Mouse (Mus musculus) heart, adult 11 months (tissue): ENCODE measurements around the gene Serpina3k.
"Not testable (repeated sequence)": the region's sequence is repeated elsewhere in the genome, so short reads cannot be mapped to it uniquely, and the experiment has no call there.

Experiments used
- DNase-seq: peaks from one replicate; pipeline ENCODE4 v3.0.0; 2022

Gene Serpina3k

DNA sequence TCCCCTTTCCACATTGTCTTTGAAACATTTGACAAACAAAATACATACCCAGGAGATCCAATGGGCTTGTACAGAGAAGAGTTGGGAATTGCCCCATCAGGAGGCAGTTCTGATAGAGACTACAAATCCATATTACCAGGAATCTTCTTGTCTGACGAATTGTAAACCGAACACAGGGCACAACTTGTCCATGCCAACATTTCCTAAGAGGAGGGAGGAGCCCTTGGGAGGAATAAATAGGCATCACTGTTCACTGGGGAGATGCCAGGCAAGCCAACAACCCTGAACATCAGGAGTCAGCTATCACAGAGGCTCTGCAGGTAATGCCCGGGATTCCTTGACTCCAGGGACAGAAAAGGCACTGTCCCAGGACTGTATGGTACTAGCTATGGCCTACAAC, at the start of gene Serpina3k, which contains the start of gene Serpina3m:
Serpina3k (plus strand) TSS at position 261 of the 400 bp plus-strand sequence.
Serpina3m (plus strand) TSS at position 261 of the 400 bp plus-strand sequence.
- peak; percentile 51 for DNase-seq

DNA sequence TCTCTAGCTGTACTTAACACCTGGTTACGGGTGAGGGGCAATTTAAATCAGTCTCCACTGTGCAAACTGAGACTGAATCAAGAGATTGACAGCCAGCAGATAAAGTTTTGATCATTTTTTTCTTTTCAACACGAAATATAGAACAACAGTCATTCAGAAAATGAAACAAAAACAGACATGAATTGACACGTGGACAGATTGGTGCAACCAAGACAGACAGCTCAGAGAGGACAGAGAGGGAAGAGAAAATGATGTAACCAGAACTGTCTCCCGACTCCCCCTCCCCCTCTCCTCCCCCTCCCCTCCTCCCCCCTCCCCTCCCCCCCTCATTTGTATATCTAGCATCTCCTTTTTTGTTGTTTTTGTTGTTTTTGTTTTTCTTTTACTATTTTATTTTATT, 48.4 kb upstream of the Serpina3k start:
- no peak for DNase-seq

DNA sequence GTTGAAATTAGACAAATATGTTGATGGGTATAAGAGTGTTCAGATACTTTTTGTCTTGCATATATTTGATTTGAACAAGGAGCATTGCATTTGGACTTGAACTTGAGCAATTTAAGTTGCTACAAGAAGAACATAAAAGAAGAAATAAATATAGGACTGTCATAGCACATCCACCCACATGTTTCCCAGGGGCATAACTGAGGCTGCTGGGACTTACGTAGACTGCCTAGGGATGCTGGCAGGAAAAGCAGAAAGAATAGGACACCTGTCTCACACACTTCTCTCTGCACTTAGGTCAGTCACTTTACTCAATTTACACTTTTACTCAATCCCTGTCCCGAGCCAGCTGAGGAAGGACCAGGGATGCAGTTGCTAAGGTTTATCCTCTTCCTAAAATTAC, 44.3 kb upstream of the Serpina3k start:
- no peak for DNase-seq

DNA sequence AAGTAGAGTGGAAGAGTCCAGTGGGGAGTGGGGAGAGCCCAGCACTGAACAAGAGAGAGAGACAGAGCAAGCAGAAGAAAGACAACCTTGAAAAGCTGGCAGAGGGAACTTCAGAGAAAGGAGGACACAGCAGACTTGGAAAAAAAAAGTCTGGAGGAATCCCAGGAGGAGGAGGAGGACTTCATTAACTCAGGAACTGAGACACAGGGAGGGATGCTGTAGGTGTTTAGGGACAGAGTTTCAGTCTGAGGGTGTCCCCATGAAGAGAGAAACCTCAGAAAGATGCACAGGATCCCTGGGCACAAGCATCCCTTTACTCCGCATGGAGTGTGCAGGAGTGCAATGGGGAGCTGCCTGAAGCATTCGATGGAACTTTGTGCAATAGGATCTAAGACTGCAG, 40.2 kb upstream of the Serpina3k start:
- no peak for DNase-seq

DNA sequence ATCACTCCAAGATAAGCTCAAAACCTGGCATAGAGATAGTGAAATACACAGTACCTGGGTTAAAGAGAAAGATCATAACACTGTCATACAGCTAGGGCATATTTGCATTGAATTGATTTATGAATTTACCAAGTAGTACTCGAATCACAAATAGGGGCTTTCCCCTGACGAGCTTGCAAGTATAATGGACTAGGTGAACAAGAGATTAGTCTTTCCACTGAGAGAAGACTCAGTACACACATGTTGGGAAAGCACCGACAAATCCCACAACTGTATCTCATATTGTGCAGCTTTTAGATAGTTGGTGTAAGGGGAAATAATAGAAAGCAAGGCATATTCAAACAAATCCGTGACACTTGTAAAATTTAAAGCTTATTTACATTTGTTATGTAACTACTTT, 32.3 kb upstream of the Serpina3k start:
- no peak for DNase-seq

DNA sequence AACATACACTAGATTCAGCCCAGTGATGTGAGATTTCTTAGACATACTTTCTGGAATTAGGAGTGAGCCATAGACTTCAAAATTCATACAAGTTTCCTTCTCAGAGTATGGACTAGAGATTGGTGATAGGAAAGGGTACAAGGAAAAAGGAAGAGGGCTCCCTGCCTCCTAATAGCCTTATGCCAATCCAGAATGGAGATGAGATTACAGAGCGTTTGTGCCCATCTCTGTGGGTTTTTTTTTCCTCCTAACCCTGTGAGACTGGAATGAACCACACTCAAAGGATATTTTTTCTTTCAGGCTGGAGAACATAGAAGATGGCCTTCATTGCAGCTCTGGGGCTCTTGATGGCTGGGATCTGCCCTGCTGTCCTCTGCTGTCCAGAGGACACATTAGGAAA, 24.0 kb upstream of the Serpina3k start, which contains the start of gene Serpina3j:
Serpina3j (plus strand) TSS at position 301 of the 400 bp plus-strand sequence.
- no peak for DNase-seq

DNA sequence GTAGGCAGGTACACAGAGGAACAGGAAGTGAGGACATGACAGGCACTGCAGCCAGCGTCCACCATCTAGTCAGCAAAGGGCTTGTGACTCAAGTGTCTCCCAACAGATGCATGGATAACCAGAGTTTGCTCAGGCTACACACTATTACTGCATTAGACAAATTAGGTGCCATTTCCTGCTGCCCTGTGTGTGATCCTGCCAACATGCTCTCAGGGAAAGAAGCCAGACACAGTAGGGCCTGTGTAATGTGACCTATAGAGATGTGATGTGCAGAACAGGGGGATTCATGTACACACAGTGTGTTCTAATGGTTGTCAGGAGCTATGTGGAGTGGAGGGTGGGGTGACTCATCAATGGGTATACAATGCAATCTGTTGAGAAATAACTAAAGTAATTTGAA, 15.8 kb upstream of the Serpina3k start:
- DNase-seq = peak; percentile 24

DNA sequence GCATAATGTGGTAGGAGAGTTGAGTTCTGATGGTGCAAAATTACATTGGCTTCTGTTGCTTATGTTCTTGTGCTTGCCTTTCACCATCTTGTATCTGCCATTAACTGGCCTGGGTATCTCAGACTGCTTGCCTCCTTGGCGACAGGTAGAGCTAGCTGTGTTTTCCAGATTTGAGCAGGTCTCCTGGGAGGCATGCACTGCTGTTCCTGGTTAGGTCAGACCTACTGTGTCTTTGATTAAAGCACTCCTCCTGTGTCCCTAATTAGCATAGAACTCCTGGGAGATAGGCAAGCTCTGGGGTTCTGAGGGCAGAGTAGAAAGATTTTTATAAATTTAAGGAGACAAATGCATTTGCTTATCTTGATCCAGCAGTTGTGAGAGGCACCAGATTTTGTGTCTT, 6.6 kb upstream of the Serpina3k start:
- peak; percentile 54 for DNase-seq

DNA sequence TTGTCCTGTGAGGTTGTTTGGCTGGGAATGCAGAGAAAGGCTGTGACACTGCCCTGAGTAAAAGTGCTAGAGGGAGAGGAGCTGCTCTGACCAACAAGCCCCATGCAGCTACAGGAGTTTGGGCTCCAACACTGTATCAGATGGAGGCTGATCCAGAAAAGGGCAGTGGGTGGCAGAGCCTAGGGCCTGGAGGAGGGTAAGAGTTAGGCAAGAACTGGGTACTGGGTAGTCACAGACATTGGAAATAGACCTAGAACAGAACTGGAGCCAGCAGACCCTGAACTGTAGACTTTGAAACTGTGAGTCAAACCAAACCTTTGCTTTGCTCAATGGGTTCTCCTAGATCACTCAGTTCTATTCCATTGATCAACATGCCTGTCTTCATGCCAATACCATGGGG, 1.4 kb upstream of the Serpina3k start:
- not testable (repeated sequence) for DNase-seq

DNA sequence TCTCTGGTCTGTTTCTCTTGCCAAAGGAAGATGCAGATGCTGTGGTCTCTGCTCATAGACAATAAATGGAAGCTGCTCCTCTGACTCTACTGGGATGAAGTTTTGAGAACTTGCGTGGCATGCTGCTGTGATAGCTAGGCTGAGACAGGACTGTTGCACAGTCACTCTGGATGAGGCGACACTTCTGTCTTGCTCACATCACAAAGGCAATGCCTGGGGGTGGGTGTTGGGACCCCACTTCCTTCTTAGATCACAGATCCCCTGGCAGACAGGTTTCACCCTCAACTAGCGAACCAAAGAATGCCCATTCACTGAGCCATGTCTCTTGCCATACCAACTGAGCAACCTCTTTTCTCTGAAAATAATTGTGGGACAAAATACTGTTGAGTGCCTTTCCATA, 419 bp downstream of the Serpina3k start:
- DNase-seq = peak; percentile 40

DNA sequence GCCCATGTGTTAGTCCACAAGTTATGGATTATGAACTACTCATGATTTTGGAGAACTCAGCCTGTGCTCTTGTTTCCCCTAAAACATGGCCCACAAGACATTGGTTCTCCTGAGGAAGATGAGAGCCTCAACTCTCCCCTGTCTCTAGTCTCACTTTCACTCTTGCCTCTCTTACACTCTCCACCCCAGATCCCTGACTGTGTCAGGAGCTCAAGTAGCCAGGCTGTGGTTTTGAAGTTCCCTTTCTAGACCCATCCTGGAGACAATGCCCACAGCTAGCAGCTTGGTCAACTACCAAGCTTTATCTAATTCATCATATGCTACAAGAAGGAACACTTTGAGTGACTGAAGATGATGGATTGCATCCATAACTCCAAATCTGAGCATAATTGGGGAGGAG, 4.2 kb downstream of the Serpina3k start:
- peak; percentile 60 for DNase-seq

DNA sequence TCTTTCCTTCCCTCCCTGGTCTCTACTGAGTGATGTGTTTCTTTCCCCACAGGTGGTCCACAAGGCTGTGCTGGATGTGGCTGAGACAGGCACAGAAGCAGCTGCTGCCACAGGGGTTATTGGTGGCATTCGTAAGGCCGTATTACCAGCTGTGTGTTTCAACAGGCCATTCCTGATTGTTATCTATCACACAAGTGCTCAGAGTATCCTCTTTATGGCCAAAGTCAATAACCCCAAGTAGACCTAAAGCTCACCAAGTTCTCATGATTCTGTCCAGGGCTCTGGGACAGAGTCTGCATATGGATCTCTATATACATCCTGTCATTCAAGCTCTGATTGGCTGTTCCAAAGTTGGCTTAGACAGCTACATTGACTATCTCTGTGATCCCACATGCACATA, 6.9 kb downstream of the Serpina3k start:
- no peak for DNase-seq

DNA sequence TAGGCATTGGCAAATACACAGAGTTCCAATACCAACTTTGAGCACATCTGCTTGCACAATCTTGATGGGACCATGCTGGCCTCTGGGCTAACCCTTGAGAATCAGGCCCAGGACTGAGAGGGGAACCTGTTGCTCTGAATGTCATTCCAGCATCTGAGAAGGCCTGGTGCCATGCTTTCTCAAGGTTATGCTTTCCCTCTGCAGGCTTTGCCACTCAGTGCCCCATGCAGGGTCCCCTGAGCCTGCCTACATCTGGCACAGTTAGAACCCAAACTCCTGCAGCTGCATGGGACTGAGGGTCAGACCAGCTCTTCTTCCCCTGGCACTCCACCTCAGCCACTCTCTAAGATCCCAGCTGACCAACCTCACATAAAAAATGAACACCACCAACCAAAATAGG, 7.4 kb downstream of the Serpina3k start:
- DNase-seq = peak; percentile 58

DNA sequence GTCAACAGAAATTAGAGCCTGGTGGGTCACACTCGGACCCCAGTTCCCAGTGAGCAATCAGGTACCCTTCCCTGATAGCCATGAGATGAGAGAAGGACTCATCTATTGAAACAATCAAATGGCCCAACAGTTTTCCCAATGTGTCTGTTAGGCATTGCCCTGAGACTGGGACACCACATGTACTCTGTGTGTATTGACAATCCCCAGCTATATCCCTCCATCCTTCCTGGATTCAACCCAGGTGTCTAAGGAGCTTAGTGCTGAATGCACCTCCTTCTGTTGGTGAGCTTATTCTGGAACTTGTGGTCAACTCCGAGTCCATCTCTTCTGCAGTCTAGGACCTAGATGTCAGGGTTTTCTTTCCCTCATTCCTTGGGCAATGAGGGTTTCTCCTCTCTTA, 8.8 kb downstream of the Serpina3k start:
- DNase-seq = peak; percentile 78

DNA sequence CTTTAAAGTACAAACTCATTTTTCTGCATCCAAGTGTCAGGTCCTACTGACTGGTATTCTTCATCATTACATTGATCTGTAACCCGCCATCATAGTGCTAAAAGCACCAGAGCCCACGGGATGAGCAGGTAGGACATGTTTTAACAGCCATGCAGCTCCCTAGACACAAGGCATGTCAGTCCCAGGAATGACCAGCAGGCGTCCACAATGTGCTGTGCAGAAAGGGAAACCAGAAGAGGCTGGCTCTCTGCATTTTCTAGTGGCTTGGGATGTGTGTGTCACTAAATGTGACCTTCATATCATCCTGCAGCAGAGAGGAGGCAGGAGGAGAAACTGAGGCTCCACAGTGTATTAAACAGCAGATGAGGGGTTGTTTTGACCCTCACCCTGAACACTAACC, 13.5 kb downstream of the Serpina3k start:
- peak; percentile 88 for DNase-seq

DNA sequence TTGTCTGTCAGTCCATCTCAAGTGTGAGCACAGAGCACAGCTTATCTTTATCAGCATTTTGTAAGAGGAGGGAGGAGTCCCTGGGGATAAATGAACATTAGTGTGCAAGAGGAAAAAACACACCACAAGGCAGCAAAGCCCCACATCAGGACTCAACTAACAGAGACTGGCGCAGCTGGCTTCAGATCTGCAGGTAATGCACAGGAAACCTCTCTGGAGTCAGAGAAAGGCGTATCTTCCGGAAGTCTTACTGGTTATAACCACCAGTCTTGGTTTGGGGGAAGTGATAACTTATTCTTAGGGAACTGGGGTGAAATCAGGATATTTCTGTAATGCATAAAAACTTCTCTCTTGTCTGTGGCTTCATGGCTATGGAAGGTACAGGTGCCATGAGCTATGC, 17.7 kb downstream of the Serpina3k start:
- DNase-seq = peak; percentile 46

DNA sequence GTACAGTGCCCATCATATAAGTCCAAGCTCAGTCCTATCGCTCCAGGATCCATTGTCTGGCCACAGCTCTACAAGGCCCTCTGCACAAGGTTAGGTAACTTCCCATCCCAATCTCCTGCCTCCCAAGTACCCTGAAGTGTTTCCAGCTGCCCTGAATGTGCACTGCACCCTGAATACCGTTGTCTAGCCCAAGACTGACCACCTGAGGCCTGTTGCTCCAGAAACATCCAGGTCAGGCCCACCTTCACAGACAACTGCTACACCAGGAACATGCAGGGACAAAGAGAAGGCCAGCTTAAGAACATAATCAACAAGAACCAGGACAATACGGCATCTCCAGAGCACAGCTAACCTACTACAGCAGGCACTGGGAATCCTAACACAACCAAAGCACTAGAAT, 31.7 kb downstream of the Serpina3k start:
- DNase-seq = peak; percentile 83

DNA sequence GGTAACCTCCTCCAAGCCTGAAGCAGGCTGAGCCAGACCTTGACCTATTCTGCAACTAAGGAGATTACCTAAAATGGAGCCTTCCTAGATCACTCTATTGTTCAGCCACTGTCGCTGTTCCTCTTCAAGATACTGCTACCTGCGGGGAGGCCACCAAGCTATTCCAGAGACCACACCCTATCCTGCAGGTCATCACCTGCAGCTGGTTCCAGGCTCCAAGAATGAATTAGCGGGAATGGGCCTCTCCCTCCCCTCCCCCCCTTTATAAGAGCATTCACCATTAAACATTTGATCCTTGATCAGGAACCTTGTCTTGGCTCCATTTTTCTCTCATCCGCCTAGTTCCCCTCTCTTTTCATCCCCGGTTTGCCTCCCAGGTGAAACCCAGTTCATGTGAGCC, 38.9 kb downstream of the Serpina3k start:
- peak; percentile 34 for DNase-seq

DNA sequence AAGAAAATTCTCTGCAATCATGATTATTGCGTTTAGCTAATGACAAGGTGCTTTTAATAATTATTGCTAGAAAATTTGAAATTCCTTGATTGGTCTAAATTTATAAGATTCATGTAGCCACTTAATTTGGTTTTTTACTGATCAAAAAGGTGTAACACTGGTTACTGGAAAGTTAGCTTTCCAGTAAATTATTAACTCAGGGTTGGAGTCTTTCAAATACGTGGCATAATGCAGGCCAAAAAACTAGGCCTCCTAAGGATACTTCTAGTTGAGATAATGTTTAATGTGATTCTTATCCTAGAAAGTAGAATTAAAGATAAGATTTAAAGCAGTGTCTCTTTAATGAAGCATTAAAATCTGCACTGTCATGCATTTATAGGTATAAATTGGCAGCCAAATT, 40.1 kb downstream of the Serpina3k start:
- not testable (repeated sequence) for DNase-seq

DNA sequence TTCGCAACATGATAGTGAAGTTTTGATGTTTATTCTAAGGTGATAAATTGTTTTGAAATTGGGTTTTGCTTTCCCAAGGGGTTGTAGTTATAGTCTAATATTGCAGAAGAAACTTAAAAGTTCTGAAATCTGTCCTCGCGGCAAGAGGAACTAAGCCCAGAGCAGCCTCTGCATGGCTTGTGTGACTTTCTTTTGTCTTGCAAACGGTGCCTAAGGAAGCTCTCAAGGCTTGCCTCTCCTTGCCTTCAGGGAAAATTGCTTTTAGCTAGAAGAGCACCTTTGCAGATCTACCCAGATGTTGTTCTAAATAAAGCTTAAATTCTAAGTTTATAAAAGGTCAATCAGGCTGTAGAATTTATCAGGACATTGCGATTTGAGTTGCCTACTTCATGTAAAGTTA, 40.5 kb downstream of the Serpina3k start:
- peak; percentile 14 for DNase-seq

DNA sequence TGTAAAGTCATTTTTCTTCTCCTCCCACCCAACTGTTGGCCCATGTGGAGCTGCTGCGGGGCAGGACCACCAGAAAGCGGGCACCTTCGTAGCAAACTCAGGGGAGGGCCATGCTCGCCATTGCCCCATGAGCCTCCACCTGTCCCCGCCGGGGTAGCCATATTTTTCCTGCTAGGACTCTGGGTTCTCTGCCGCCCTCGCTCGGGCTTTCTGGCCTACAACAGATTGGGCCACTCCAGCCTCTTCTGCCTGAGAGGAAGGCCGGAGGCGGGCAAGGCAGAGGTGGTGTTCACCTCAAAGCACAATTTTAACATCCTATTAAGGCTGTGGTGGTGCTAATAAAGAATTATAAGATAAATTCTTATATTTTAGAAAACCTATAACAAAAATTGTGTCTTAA, 41.6 kb downstream of the Serpina3k start:
- DNase-seq = peak; percentile 55

DNA sequence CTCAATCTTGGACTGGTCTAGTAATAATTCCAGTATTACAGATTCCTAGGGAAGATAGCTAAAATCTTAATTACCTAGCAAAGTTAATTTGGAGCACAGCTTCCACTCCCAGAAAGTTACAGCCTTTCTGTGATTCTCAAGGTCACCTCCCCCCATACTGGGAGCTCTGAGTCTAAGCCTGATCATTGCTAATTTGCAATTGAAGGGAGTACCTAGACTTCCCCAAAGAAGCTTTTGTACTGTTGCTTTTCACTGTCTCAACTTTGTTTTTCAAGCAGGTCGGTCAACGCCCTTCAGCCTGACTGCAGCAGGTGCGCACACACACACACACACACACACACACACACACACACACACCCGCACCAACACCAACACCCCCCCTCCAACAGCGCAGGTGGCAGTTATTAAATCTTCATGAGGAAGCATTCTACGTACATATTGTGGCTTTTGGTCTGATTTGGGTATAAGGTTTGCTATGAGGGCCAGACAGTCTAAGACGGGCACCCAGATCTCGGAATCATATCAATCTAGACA, 42.9 kb downstream of the Serpina3k start:
- peak; percentile 19 for DNase-seq

DNA sequence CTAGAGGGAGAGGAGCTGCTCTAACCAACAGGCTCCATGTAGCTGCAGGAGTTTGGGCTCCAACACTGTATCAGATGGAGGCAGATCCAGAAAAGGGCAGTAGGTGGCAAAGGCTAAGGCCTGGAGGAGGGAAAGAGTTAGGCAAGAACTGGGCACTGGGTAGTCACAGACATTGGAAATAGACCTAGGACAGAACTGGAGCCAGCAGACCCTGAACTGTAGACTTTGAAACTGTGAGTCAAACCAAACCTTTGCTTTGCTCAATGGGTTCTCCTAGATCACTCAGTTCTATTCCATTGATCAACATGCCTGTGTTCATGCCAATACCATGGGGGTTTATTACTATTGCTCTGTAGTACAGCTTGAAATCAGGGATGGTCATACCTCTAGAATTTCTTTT, 47.7 kb downstream of the Serpina3k start:
- not testable (repeated sequence) for DNase-seq

DNA sequence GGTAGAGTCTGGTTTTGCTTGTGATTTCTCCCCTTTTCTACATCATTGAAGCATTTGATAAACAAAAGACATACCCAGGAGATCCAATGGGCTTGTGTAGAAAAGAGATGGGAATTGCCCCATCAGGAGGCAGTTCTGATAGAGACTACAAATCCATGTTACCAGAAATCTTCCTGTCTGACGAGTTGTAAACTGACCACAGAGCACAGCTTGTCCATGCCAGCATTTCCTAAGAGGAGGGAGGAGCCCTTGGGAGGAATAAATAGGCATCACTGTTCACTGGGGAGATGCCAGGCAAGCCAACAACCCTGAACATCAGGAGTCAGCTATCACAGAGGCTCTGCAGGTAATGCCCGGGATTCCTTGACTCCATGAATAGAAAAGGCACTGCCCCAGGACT, 48.6 kb downstream of the Serpina3k start:
- DNase-seq = peak; percentile 81

DNA sequence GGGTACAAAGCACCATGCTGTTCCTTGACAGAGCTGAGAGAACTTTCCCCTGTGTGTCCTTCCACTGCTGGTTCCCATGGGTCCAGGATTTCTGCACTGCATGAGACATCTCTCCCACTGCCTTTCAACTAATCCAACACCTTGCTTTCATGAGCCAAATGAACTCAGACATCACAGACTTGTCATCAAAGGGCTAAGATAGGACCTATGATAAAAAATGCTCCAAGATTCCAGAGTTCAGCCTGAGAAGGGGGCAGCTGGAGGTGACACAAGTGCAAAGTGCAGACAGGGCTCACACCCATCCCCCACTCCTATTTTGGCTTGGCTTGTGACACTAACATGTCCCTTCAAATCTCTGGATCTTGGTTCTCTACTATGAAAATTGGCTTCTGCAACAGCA, 50.2 kb downstream of the Serpina3k start:
- peak; percentile 68 for DNase-seq
